Mouse (Mus musculus): ENCODE measurements around the gene Cd200.

The Cd200 gene

GRCm38 (mm10) chr16:45344879-45345278 is 64.0 kb downstream of the Cd200 start:
- in situ Hi-C loops (cut with MboI, MseI) = no loop called here

GRCm38 (mm10) chr16:45336478-45336877 is 72.4 kb downstream of the Cd200 start:
- in situ Hi-C loops (cut with MboI, MseI) = loop anchor here in 1 of 2 experiments (10.0 kb wide), 1 partner anchor 238 kb away; no protein-coding TSS in a partner anchor

- in situ Hi-C loops (cut with MboI, MseI) = loop anchor here in 1 of 2 experiments (5.0 to 10.0 kb wide), 2 partner anchors 48 to 240 kb away; no protein-coding TSS in a partner anchor
Observed at GRCm38 (mm10) chr16:45334891-45335290, 74.0 kb downstream of the Cd200 start.

GRCm38 (mm10) chr16:45334376-45334765 is 74.5 kb downstream of the Cd200 start:
- in situ Hi-C loops (cut with MboI, MseI) = loop anchor here in 1 of 2 experiments (5.0 to 10.0 kb wide), 2 partner anchors 47 to 240 kb away; no protein-coding TSS in a partner anchor

- in situ Hi-C loops (cut with MboI, MseI) = loop anchor here in 1 of 2 experiments (5.0 to 10.0 kb wide), 2 partner anchors 47 to 241 kb away; no protein-coding TSS in a partner anchor
Observed at GRCm38 (mm10) chr16:45333678-45334375, 75.0 kb downstream of the Cd200 start.

- in situ Hi-C loops (cut with MboI, MseI) = loop anchor here in 1 of 2 experiments (5.0 to 10.0 kb wide), 2 partner anchors 45 to 242 kb away; no protein-coding TSS in a partner anchor
Observed at GRCm38 (mm10) chr16:45332591-45332990, 76.3 kb downstream of the Cd200 start.
